Mouse (Mus musculus) heart, embryonic 11.5 days (tissue): ENCODE measurements around the gene Gm13276. TPM values are rescaled to one million over a fixed set of nuclear protein-coding genes. Genes with fewer than 3 reads are reported as not detected.
"Not testable (repeated sequence)": the region's sequence is repeated elsewhere in the genome, so short reads cannot be mapped to it uniquely, and the experiment has no call there.

ENCODE experiments used
- ATAC-seq: fragments of 200-750 bp; cut with Nextera tagmentation; replicated peaks from 2 replicates; pipeline ENCODE4 v1.8.0; 2017; ENCODE audit warnings: moderate library complexity; ENCODE audit not compliant: insufficient number of reproducible peaks, low FRiP score, low TSS enrichment
- H3K27ac ChIP-seq: fragments of 300-500 bp; sonication (generic); 2 replicates; pipeline ENCODE4 v1.5.1; 2014; ENCODE audit warnings: mild to moderate bottlenecking, low read depth, low read length
- H3K27me3 ChIP-seq: fragments of 300-500 bp; sonication (generic); 2 replicates; pipeline ENCODE4 v1.6.1; 2014; ENCODE audit warnings: mild to moderate bottlenecking, low read length, mixed read lengths; ENCODE audit not compliant: control insufficient read depth, insufficient read depth
- H3K36me3 ChIP-seq: fragments of 300-500 bp; sonication (generic); 2 replicates; pipeline ENCODE4 v1.6.1; 2014; ENCODE audit warnings: mild to moderate bottlenecking, low read length, moderate library complexity, mixed read lengths; ENCODE audit not compliant: control insufficient read depth, insufficient read depth
- H3K4me1 ChIP-seq: fragments of 300-500 bp; sonication (generic); 2 replicates; pipeline ENCODE4 v1.6.1; 2014; ENCODE audit warnings: low read length; ENCODE audit not compliant: control insufficient read depth, insufficient read depth
- H3K4me2 ChIP-seq: fragments of 300-500 bp; sonication (generic); 2 replicates; pipeline ENCODE4 v1.6.1; 2014; ENCODE audit warnings: mild to moderate bottlenecking, moderate library complexity
- H3K4me3 ChIP-seq: fragments of 300-500 bp; sonication (generic); 2 replicates; pipeline ENCODE4 v1.5.1; 2014; ENCODE audit warnings: low read depth, low read length
- H3K9ac ChIP-seq: fragments of 300-500 bp; sonication (generic); 2 replicates; pipeline ENCODE4 v1.6.1; 2014; ENCODE audit warnings: mild to moderate bottlenecking, low read depth, low read length, moderate library complexity
- H3K9me3 ChIP-seq: fragments of 300-500 bp; sonication (generic); replicated peaks from 2 replicates; pipeline ENCODE4 v1.6.1; 2016; ENCODE audit warnings: low read length; ENCODE audit not compliant: control insufficient read depth
- WGBS: fragments of 180-500 bp; shearing (Covaris S2); extraction: QIAGEN DNeasy Blood & Tissue Kit; methylation state at CpG from one replicate; pipeline ENCODE4 v1.1.7; 2014; ENCODE audit not compliant: insufficient replicate concordance; 5-methylcytosine and 5-hydroxymethylcytosine counted together
- polyA plus RNA-seq: library from polyadenylated mRNA; unstranded; fragments of >200 nt; fragmentation: Nextera tagmentation; extraction: Ambion mirVana; gene quantifications from 2 replicates; pipeline ENCODE4 v1.2.1, GENCODE M21; 2014

Gene Gm13276
- polyA plus RNA-seq, 1 experiment from 2014 or later = not detected

DNA sequence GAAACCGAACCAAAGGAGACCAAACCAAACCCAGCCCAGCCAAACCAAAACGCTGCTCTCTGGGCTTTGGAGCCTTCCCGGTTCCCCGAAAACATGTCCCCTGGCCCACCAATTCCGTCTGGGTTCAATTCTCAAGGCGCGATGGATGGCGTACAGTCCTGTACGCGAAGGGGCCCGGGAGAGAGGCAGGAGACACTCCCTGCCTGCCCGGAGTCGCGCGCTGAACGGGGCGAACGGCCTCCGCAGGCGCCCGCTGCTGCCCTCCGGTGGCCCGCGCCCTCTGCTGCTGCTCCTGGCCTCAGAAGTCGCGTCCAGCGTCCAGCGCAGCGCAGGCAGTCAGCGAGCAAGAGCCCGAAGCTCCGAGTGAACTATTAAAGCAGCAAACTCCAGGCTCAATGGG is 12.0 kb upstream of the Gm13276 start, which contains the start of gene Gm13290:
TSS of gene Gm13290 (plus strand) at position 301 of the 400 bp plus-strand sequence.
- not testable (repeated sequence) for H3K9ac ChIP-seq, H3K4me1 ChIP-seq, ATAC-seq

DNA sequence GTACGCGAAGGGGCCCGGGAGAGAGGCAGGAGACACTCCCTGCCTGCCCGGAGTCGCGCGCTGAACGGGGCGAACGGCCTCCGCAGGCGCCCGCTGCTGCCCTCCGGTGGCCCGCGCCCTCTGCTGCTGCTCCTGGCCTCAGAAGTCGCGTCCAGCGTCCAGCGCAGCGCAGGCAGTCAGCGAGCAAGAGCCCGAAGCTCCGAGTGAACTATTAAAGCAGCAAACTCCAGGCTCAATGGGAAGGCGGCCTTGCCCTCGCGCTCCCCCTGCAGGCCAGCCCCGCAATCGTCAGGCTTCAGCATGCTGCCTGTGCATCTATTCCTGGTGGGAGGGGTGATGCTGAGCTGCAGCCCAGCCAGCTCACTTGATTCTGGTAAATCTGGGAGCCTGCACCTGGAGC is 8.9 kb upstream of the Gm13276 start, which contains the start of gene Gm13289:
TSS of gene Gm13289 (plus strand) at position 301 of the 400 bp plus-strand sequence.
- not testable (repeated sequence) for ATAC-seq, H3K4me3 ChIP-seq, H3K9ac ChIP-seq, H3K36me3 ChIP-seq, H3K4me1 ChIP-seq, H3K4me2 ChIP-seq, H3K9me3 ChIP-seq, H3K27ac ChIP-seq, H3K27me3 ChIP-seq
- no CpG with 5 or more reads among the region's 29 CpGs for WGBS

More for the DNA sequence above, 12.0 kb upstream of the Gm13276 start, which contains the start of gene Gm13290:
- no CpG with 5 or more reads among the region's 32 CpGs for WGBS
- H3K27me3 ChIP-seq, H3K27ac ChIP-seq, H3K4me3 ChIP-seq, H3K9me3 ChIP-seq, H3K4me2 ChIP-seq, H3K36me3 ChIP-seq: not testable (repeated sequence)

DNA sequence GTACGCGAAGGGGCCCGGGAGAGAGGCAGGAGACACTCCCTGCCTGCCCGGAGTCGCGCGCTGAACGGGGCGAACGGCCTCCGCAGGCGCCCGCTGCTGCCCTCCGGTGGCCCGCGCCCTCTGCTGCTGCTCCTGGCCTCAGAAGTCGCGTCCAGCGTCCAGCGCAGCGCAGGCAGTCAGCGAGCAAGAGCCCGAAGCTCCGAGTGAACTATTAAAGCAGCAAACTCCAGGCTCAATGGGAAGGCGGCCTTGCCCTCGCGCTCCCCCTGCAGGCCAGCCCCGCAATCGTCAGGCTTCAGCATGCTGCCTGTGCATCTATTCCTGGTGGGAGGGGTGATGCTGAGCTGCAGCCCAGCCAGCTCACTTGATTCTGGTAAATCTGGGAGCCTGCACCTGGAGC is 6.0 kb upstream of the Gm13276 start, which contains the start of gene Gm13272:
TSS of gene Gm13272 (plus strand) at position 301 of the 400 bp plus-strand sequence.
- H3K27me3 ChIP-seq, H3K9ac ChIP-seq, ATAC-seq, H3K36me3 ChIP-seq, H3K4me2 ChIP-seq, H3K4me3 ChIP-seq, H3K4me1 ChIP-seq, H3K27ac ChIP-seq, H3K9me3 ChIP-seq: not testable (repeated sequence)
- no CpG with 5 or more reads among the region's 29 CpGs for WGBS

DNA sequence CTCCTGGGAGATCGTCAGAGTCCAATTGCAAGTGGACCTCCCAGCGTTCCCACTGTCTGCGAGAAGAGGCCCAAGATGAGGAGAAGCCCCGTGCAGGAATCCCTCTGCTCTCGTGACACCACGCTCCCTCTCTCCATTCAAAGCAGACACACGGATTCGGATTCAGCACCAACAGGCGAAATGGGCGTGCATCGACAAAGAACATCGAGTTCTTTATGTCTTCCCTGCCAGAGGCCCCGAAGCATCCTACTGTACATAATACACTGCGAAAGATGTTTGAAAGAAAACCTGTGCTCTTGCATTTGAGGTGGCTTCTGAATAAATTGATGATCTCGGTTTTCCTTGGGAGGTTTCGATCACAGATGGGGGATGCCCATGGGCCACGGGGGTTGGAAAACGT is 5.2 kb upstream of the Gm13276 start:
- not testable (repeated sequence) for H3K27me3 ChIP-seq, H3K36me3 ChIP-seq, H3K27ac ChIP-seq, H3K4me2 ChIP-seq, H3K9me3 ChIP-seq, H3K9ac ChIP-seq, H3K4me3 ChIP-seq, H3K4me1 ChIP-seq, ATAC-seq
- WGBS = 33% methylated on average over 15 of the region's 18 CpGs

DNA sequence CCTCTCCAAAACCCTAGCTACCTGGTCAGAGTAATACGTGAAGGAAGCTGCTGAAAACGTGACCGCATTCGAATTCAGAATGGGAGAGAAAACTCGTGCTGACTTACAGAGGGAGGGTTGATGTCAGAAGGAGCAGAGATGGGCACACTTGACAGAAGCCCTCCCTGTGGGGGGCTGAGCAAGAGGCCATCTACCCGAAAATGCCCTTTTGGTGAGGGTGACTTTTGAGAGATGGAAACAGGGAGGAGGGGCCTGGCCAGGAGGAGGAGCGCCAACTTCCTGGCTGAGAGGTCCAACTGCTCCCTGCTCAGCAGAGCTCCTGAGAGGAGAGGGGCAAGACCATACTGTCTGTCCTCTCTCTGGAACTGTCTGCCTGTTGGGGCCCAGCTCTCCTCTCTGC is 3.7 kb upstream of the Gm13276 start, which contains the start of gene Ifnz:
TSS of gene Ifnz (plus strand) at position 301 of the 400 bp plus-strand sequence.
- 10% methylated on average over 3 of the region's 7 CpGs for WGBS
- H3K27ac ChIP-seq, H3K9ac ChIP-seq, H3K36me3 ChIP-seq, H3K4me3 ChIP-seq, ATAC-seq, H3K9me3 ChIP-seq, H3K4me1 ChIP-seq, H3K27me3 ChIP-seq: not testable (repeated sequence)
- H3K4me2 ChIP-seq = peak within 1 kb of the TSS; percentile 49

DNA sequence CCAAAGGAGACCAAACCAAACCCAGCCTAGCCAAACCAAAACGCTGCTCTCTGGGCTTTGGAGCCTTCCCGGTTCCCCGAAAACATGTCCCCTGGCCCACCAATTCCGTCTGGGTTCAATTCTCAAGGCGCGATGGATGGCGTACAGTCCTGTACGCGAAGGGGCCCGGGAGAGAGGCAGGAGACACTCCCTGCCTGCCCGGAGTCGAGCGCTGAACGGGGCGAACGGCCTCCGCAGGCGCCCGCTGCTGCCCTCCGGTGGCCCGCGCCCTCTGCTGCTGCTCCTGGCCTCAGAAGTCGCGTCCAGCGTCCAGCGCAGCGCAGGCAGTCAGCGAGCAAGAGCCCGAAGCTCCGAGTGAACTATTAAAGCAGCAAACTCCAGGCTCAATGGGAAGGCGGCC is 3.2 kb upstream of the Gm13276 start:
- H3K27me3 ChIP-seq, H3K36me3 ChIP-seq, ATAC-seq, H3K4me1 ChIP-seq, H3K9me3 ChIP-seq, H3K27ac ChIP-seq, H3K4me3 ChIP-seq, H3K9ac ChIP-seq: not testable (repeated sequence)
- peak overlapping the region; percentile 49 for H3K4me2 ChIP-seq
- 0% methylated on average over 3 of the region's 31 CpGs for WGBS

DNA sequence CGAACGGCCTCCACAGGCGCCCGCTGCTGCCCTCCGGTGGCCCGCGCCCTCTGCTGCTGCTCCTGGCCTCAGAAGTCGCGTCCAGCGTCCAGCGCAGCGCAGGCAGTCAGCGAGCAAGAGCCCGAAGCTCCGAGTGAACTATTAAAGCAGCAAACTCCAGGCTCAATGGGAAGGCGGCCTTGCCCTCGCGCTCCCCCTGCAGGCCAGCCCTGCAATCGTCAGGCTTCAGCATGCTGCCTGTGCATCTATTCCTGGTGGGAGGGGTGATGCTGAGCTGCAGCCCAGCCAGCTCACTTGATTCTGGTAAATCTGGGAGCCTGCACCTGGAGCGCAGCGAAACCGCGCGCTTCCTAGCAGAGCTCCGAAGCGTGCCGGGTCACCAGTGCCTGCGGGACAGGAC is 2.9 kb downstream of the Gm13276 start, which contains the start of gene Gm13277:
TSS of gene Gm13277 (plus strand) at position 231 of the 400 bp plus-strand sequence.
- not testable (repeated sequence) for ATAC-seq, H3K4me2 ChIP-seq, H3K9me3 ChIP-seq, H3K27ac ChIP-seq, H3K9ac ChIP-seq, H3K4me1 ChIP-seq, H3K4me3 ChIP-seq, H3K36me3 ChIP-seq, H3K27me3 ChIP-seq
- 0% methylated on average over 3 of the region's 28 CpGs for WGBS

DNA sequence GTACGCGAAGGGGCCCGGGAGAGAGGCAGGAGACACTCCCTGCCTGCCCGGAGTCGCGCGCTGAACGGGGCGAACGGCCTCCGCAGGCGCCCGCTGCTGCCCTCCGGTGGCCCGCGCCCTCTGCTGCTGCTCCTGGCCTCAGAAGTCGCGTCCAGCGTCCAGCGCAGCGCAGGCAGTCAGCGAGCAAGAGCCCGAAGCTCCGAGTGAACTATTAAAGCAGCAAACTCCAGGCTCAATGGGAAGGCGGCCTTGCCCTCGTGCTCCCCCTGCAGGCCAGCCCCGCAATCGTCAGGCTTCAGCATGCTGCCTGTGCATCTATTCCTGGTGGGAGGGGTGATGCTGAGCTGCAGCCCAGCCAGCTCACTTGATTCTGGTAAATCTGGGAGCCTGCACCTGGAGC is 5.7 kb downstream of the Gm13276 start, which contains the start of gene Gm13278:
TSS of gene Gm13278 (plus strand) at position 301 of the 400 bp plus-strand sequence.
- not testable (repeated sequence) for H3K4me1 ChIP-seq, ATAC-seq, H3K4me2 ChIP-seq, H3K27ac ChIP-seq, H3K27me3 ChIP-seq, H3K36me3 ChIP-seq, H3K4me3 ChIP-seq, H3K9me3 ChIP-seq, H3K9ac ChIP-seq
- no CpG with 5 or more reads among the region's 28 CpGs for WGBS

DNA sequence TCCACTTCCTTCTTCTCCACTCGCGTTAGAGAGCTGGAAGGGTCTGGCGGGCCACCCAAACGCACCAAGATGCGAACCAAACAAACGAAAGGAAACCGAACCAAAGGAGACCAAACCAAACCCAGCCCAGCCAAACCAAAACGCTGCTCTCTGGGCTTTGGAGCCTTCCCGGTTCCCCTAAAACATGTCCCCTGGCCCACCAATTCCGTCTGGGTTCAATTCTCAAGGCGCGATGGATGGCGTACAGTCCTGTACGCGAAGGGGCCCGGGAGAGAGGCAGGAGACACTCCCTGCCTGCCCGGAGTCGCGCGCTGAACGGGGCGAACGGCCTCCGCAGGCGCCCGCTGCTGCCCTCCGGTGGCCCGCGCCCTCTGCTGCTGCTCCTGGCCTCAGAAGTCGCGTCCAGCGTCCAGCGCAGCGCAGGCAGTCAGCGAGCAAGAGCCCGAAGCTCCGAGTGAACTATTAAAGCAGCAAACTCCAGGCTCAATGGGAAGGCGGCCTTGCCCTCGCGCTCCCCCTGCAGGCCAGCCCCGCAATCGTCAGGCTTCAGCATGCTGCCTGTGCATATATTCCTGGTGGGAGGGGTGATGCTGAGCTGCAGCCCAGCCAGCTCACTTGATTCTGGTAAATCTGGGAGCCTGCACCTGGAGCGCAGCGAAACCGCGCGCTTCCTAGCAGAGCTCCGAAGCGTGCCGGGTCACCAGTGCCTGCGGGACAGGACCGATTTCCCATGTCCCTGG is 8.6 kb downstream of the Gm13276 start, which contains the start of gene Gm13275:
TSS of gene Gm13275 (plus strand) at position 552 of the 740 bp plus-strand sequence.
- H3K27ac ChIP-seq, H3K27me3 ChIP-seq, H3K9me3 ChIP-seq, H3K9ac ChIP-seq, ATAC-seq, H3K4me1 ChIP-seq, H3K4me3 ChIP-seq, H3K36me3 ChIP-seq, H3K4me2 ChIP-seq: not testable (repeated sequence)
- 0% methylated on average over 11 of the region's 52 CpGs for WGBS
